Mouse (Mus musculus) testis, adult 2 months (tissue): ENCODE data around the gene Il12a.

ENCODE experiments used
- CTCF ChIP-seq: fragments of 200-500 bp; IDR thresholded peaks from 2 replicates; pipeline ENCODE4 v1.5.1; 2012; ENCODE audit warnings: low read depth, mild to moderate bottlenecking, inconsistent platforms, low read length, moderate library complexity; ENCODE audit not compliant: control insufficient read depth, insufficient read depth, insufficient replicate concordance
- POLR2A ChIP-seq: fragments of 200-500 bp; IDR thresholded peaks from 2 replicates; pipeline ENCODE4 v1.6.1; 2012; ENCODE audit warnings: low read depth, mild to moderate bottlenecking, inconsistent platforms, low read length, moderate library complexity; ENCODE audit not compliant: control insufficient read depth

GRCm38 (mm10) chr3:68642935-68643334 is 47.5 kb upstream of the Il12a start:
- TF ChIP-seq POLR2A (no peak), CTCF (no peak)
